Mouse (Mus musculus) fat pad, adult 2 months (tissue): ENCODE data around the gene Cntrl.

Experiments used
- DNase-seq: peaks from one replicate; pipeline ENCODE4 v3.0.0-alpha.2; 2011; ENCODE audit warnings: low read depth, low spot score; ENCODE audit errors: extremely low read depth

The Cntrl gene

GRCm38 (mm10) chr2:35109141-35109923 is at the start of gene Cntrl:
Cntrl (plus strand) TSS chr2:35109492.
- DNase-seq, result no peak

GRCm38 (mm10) chr2:35060256-35060655 is 49.0 kb upstream of the Cntrl start:
- no peak for DNase-seq

- DNase-seq, result no peak
Observed at GRCm38 (mm10) chr2:35060897-35061296, 48.4 kb upstream of the Cntrl start.

- no peak for DNase-seq
Observed at GRCm38 (mm10) chr2:35061338-35061737, 48.0 kb upstream of the Cntrl start, which contains the start of gene Hc. Hc (minus strand) TSS chr2:35061438.

GRCm38 (mm10) chr2:35063333-35064030 is 45.8 kb upstream of the Cntrl start:
- DNase-seq, result no peak

- no peak for DNase-seq
Observed at GRCm38 (mm10) chr2:35066525-35067082, 42.7 kb upstream of the Cntrl start.

GRCm38 (mm10) chr2:35067117-35067516 is 42.2 kb upstream of the Cntrl start:
- no peak for DNase-seq

- DNase-seq, result no peak
Observed at GRCm38 (mm10) chr2:35069124-35069523, 40.2 kb upstream of the Cntrl start.

- DNase-seq, result no peak
Observed at GRCm38 (mm10) chr2:35070275-35070674, 39.0 kb upstream of the Cntrl start.

GRCm38 (mm10) chr2:35072547-35072946 is 36.7 kb upstream of the Cntrl start:
- DNase-seq, result no peak

- no peak for DNase-seq
Observed at GRCm38 (mm10) chr2:35074328-35074727, 35.0 kb upstream of the Cntrl start.

- DNase-seq, result no peak
Observed at GRCm38 (mm10) chr2:35079166-35079565, 30.1 kb upstream of the Cntrl start.

GRCm38 (mm10) chr2:35087418-35087817 is 21.9 kb upstream of the Cntrl start:
- DNase-seq, result no peak

GRCm38 (mm10) chr2:35100529-35100928 is 8.8 kb upstream of the Cntrl start:
- no peak for DNase-seq

- DNase-seq, result no peak
Observed at GRCm38 (mm10) chr2:35101443-35101842, 7.8 kb upstream of the Cntrl start, which contains the start of gene AI182371. AI182371 (minus strand) TSS chr2:35101543.

- DNase-seq, result no peak
Observed at GRCm38 (mm10) chr2:35102777-35103176, 6.5 kb upstream of the Cntrl start.

- no peak for DNase-seq
Observed at GRCm38 (mm10) chr2:35103558-35103957, 5.7 kb upstream of the Cntrl start.

GRCm38 (mm10) chr2:35104843-35105242 is 4.4 kb upstream of the Cntrl start:
- DNase-seq, result no peak

- peak; percentile 76 for DNase-seq
Observed at GRCm38 (mm10) chr2:35107984-35108635, 1.2 kb upstream of the Cntrl start.

- DNase-seq, result no peak
Observed at GRCm38 (mm10) chr2:35108712-35109111, 580 bp upstream of the Cntrl start.

- DNase-seq, result no peak
Observed at GRCm38 (mm10) chr2:35109924-35110304, 622 bp downstream of the Cntrl start.
